In the genomic region with DNA sequence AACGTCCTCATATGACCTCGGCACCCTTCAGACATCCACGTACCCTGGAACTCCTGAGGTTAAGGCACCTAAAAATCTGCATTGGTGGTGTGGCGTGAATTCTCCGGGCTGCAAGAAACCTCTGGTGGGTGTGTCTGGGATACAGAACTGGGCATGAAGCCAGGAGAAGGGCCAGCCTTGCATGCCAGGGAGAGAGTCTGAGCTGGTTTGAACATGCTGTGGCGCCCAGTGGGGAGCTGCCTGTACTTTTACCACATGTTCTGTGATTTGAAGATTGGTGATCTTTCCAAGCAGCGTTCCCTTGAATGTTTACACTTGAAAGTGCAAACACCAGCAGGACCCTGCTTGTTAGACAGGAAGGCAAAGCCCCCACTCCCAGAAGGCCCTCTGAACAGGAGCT, we compare ENCODE assay signal across 11 mouse cellular contexts.
DNase-seq lines count a peak whose midpoint lies in the region; ATAC-seq and TF ChIP-seq lines count a peak whose summit lies in the region.
"Had no signal": no experiment of that assay in that cellular context is flagged by ENCODE, and none has a peak within 500 bp of the region (broad histone marks: within the 10 kb centered on the region; RNA-seq: fewer than 3 reads in every experiment).

No protein-coding gene starts in this region.

- no peak for TF ChIP-seq CTCF in midbrain, postnatal 0 days (IDR thresholded peaks at IDR 0.05)
- no peak for TF ChIP-seq CTCF in stomach, postnatal 0 days (IDR thresholded peaks at IDR 0.05; ENCODE audit: low read depth)

- DNase-seq in forebrain, embryonic 14.5 days (ENCODE audit: low spot score) = peak; percentile 49
- no peak for DNase-seq in forebrain, embryonic 10.5 days (ENCODE audit: extremely low spot score, low spot score)
- peak; percentile 39 for DNase-seq in midbrain, postnatal 0 days (ENCODE audit: low spot score)
- DNase-seq in kidney, postnatal 14 days = peak; percentile 30
- DNase-seq in stomach, postnatal 0 days (ENCODE audit: low spot score) = peak; percentile 57
- no peak for DNase-seq in heart, adult 9 months (ENCODE audit: low spot score in 2 of 2)
- DNase-seq: liver, embryonic 13.5 days; thymus, adult 18-20 months had no signal

- H3K4me3 ChIP-seq in forebrain, embryonic 14.5 days (ENCODE audit: low read depth, low read length) = no peak overlapping the region
- H3K4me3 ChIP-seq in forebrain, embryonic 10.5 days = no peak overlapping the region
- no peak overlapping the region for H3K4me3 ChIP-seq in midbrain, postnatal 0 days (ENCODE audit: low read depth, low read length)
- H3K4me3 ChIP-seq in midbrain, embryonic 16.5 days (ENCODE audit: low read depth, low read length) = no peak overlapping the region
- H3K4me3 ChIP-seq in stomach, postnatal 0 days (ENCODE audit: low read depth, low read length) = no peak overlapping the region
- no peak overlapping the region for H3K4me3 ChIP-seq in hindbrain, embryonic 16.5 days (ENCODE audit: low read length)
- H3K4me3 ChIP-seq: liver, embryonic 13.5 days had no signal

- H3K27me3 ChIP-seq in forebrain, embryonic 14.5 days (replicated peaks; ENCODE audit: control insufficient read depth, insufficient read depth, low read length) = no peaks in the 10 kb centered on the region
- no peaks in the 10 kb centered on the region for H3K27me3 ChIP-seq in forebrain, embryonic 10.5 days (ENCODE audit: poor library complexity, severe bottlenecking)
- H3K27me3 ChIP-seq in midbrain, postnatal 0 days (ENCODE audit: insufficient read depth, low read length) = no peaks in the 10 kb centered on the region
- H3K27me3 ChIP-seq in midbrain, embryonic 16.5 days (ENCODE audit: control insufficient read depth, insufficient read depth, low read depth, low read length) = no peaks in the 10 kb centered on the region
- no peaks in the 10 kb centered on the region for H3K27me3 ChIP-seq in stomach, postnatal 0 days (ENCODE audit: control insufficient read depth, insufficient read depth, low read length)
- no peaks in the 10 kb centered on the region for H3K27me3 ChIP-seq in hindbrain, embryonic 16.5 days (replicated peaks; ENCODE audit: control insufficient read depth, insufficient read depth, low read length)
- H3K27me3 ChIP-seq: liver, embryonic 13.5 days had no signal

- TF ChIP-seq EP300 in stomach, postnatal 0 days (optimal IDR thresholded peaks at IDR 0.05) = no peak

- H3K4me1 ChIP-seq in forebrain, embryonic 14.5 days (ENCODE audit: control insufficient read depth, insufficient read depth, low read length) = no peaks in the 10 kb centered on the region
- peaks cover 18% of the 10 kb centered on the region for H3K4me1 ChIP-seq in forebrain, embryonic 10.5 days
- no peaks in the 10 kb centered on the region for H3K4me1 ChIP-seq in midbrain, postnatal 0 days (ENCODE audit: insufficient read depth, low read length)
- H3K4me1 ChIP-seq in midbrain, embryonic 16.5 days (ENCODE audit: control insufficient read depth, insufficient read depth, low read length) = peaks cover 4% of the 10 kb centered on the region
- H3K4me1 ChIP-seq in stomach, postnatal 0 days (replicated peaks; ENCODE audit: control insufficient read depth, insufficient read depth) = no peaks in the 10 kb centered on the region
- H3K4me1 ChIP-seq in hindbrain, embryonic 16.5 days (ENCODE audit: control insufficient read depth, insufficient read depth, low read depth, low read length) = peaks cover 5% of the 10 kb centered on the region

- ATAC-seq in forebrain, embryonic 14.5 days = no peak; the same call in 1 of the 2 replicates
- ATAC-seq in midbrain, postnatal 0 days (ENCODE audit: low FRiP score) = no peak
- no peak for ATAC-seq in midbrain, embryonic 16.5 days
- peak; percentile 31; the same call in 1 of the 2 replicates for ATAC-seq in stomach, postnatal 0 days (ENCODE audit: low FRiP score, low TSS enrichment)
- ATAC-seq in hindbrain, embryonic 16.5 days = no peak
- ATAC-seq: intestine, embryonic 16.5 days had no signal

- H3K9ac ChIP-seq in forebrain, embryonic 14.5 days (ENCODE audit: low read length) = no peak overlapping the region
- H3K9ac ChIP-seq in midbrain, postnatal 0 days (replicated peaks; ENCODE audit: low read length, poor library complexity, severe bottlenecking) = no peak overlapping the region
- H3K9ac ChIP-seq in midbrain, embryonic 16.5 days (ENCODE audit: low read depth, low read length) = no peak overlapping the region
- no peak overlapping the region for H3K9ac ChIP-seq in stomach, postnatal 0 days (ENCODE audit: low read length)
- no peak overlapping the region for H3K9ac ChIP-seq in hindbrain, embryonic 16.5 days (ENCODE audit: low read depth, low read length)
- H3K9ac ChIP-seq: liver, embryonic 13.5 days had no signal

- H3K27ac ChIP-seq in forebrain, embryonic 14.5 days (ENCODE audit: low read depth, low read length) = no peak overlapping the region
- H3K27ac ChIP-seq in forebrain, embryonic 10.5 days = no peak overlapping the region
- no peak overlapping the region for H3K27ac ChIP-seq in midbrain, postnatal 0 days (ENCODE audit: low read depth, low read length)
- H3K27ac ChIP-seq in midbrain, embryonic 16.5 days (ENCODE audit: low read length) = no peak overlapping the region
- peak overlapping the region; percentile 67 for H3K27ac ChIP-seq in stomach, postnatal 0 days (replicated peaks)
- no peak overlapping the region for H3K27ac ChIP-seq in hindbrain, embryonic 16.5 days (ENCODE audit: low read depth, low read length)
- H3K27ac ChIP-seq: liver, embryonic 13.5 days had no signal

- H3K36me3 ChIP-seq in forebrain, embryonic 14.5 days (ENCODE audit: control insufficient read depth, insufficient read depth, low read length) = no peaks in the 10 kb centered on the region
- no peaks in the 10 kb centered on the region for H3K36me3 ChIP-seq in forebrain, embryonic 10.5 days (replicated peaks)
- no peaks in the 10 kb centered on the region for H3K36me3 ChIP-seq in midbrain, postnatal 0 days (ENCODE audit: insufficient read depth, low read length)
- H3K36me3 ChIP-seq in midbrain, embryonic 16.5 days (ENCODE audit: control insufficient read depth, insufficient read depth, low read length) = no peaks in the 10 kb centered on the region
- no peaks in the 10 kb centered on the region for H3K36me3 ChIP-seq in stomach, postnatal 0 days (ENCODE audit: control insufficient read depth, insufficient read depth, low read length)
- no peaks in the 10 kb centered on the region for H3K36me3 ChIP-seq in hindbrain, embryonic 16.5 days (ENCODE audit: control insufficient read depth, insufficient read depth, low read length)
- H3K36me3 ChIP-seq: liver, embryonic 13.5 days had no signal

- H3K9me3 ChIP-seq in forebrain, embryonic 14.5 days (replicated peaks; ENCODE audit: control insufficient read depth, low read length) = no peaks in the 10 kb centered on the region
- no peaks in the 10 kb centered on the region for H3K9me3 ChIP-seq in forebrain, embryonic 10.5 days
- no peaks in the 10 kb centered on the region for H3K9me3 ChIP-seq in midbrain, postnatal 0 days (ENCODE audit: low read length)
- H3K9me3 ChIP-seq in midbrain, embryonic 16.5 days (replicated peaks; ENCODE audit: control insufficient read depth, low read length, poor library complexity, severe bottlenecking) = no peaks in the 10 kb centered on the region
- no peaks in the 10 kb centered on the region for H3K9me3 ChIP-seq in stomach, postnatal 0 days (ENCODE audit: control insufficient read depth, low read length)
- H3K9me3 ChIP-seq in hindbrain, embryonic 16.5 days (ENCODE audit: control insufficient read depth, low read length) = no peaks in the 10 kb centered on the region
- H3K9me3 ChIP-seq: liver, embryonic 13.5 days had no signal

- H3K4me2 ChIP-seq in forebrain, embryonic 14.5 days (ENCODE audit: low read length) = no peak overlapping the region
- no peak overlapping the region for H3K4me2 ChIP-seq in midbrain, postnatal 0 days (ENCODE audit: low read depth, low read length, poor library complexity, severe bottlenecking)
- H3K4me2 ChIP-seq in midbrain, embryonic 16.5 days (ENCODE audit: low read length) = no peak overlapping the region
- no peak overlapping the region for H3K4me2 ChIP-seq in stomach, postnatal 0 days (replicated peaks; ENCODE audit: low read depth)
- no peak overlapping the region for H3K4me2 ChIP-seq in hindbrain, embryonic 16.5 days (ENCODE audit: low read length)
- H3K4me2 ChIP-seq: liver, embryonic 13.5 days had no signal

- WGBS in forebrain, embryonic 14.5 days = 69% methylated on average over 7 of the region's 7 CpGs
- 90% methylated on average over 7 of the region's 7 CpGs for WGBS in forebrain, embryonic 10.5 days
- 72% methylated on average over 7 of the region's 7 CpGs for WGBS in midbrain, postnatal 0 days
- WGBS in midbrain, embryonic 16.5 days = 77% methylated on average over 7 of the region's 7 CpGs
- 36% methylated on average over 7 of the region's 7 CpGs for WGBS in stomach, postnatal 0 days
- WGBS in hindbrain, embryonic 16.5 days = 59% methylated on average over 7 of the region's 7 CpGs

Comparison
In these comparisons a context has a peak if more than half of its experiments do, and no peak if none do; other contexts are left out.
1. DNase-seq: peak in forebrain, embryonic 14.5 days (single experiment), midbrain, postnatal 0 days (single experiment), kidney, postnatal 14 days (single experiment) and stomach, postnatal 0 days (single experiment); none in forebrain, embryonic 10.5 days (single experiment) and heart, adult 9 months (0 of 2).